Mouse (Mus musculus) intestine, embryonic 16.5 days (tissue): Measurements from ENCODE around the gene Calcb. TPM values are rescaled to one million over a fixed set of nuclear protein-coding genes. Genes with fewer than 3 reads are reported as not detected.

ENCODE experiments used
- ATAC-seq: fragments of 200-750 bp; cut with Nextera tagmentation; 2 replicates; pipeline ENCODE4 v1.8.0; 2017; ENCODE audit warnings: moderate TSS enrichment, moderate library complexity
- H3K27ac ChIP-seq: fragments of 300-500 bp; sonication (generic); 2 replicates; pipeline ENCODE4 v1.5.1; 2014; ENCODE audit warnings: mild to moderate bottlenecking, low read length
- H3K27me3 ChIP-seq: fragments of 300-500 bp; sonication (generic); replicated peaks from 2 replicates; pipeline ENCODE4 v1.6.1; 2014; ENCODE audit warnings: low read length, control low read depth, mixed read lengths; ENCODE audit not compliant: control insufficient read depth, insufficient read depth
- H3K36me3 ChIP-seq: fragments of 300-500 bp; sonication (generic); 2 replicates; pipeline ENCODE4 v1.6.1; 2014; ENCODE audit warnings: low read length, control low read depth; ENCODE audit not compliant: control insufficient read depth, insufficient read depth
- H3K4me1 ChIP-seq: fragments of 300-500 bp; sonication (generic); 2 replicates; pipeline ENCODE4 v1.6.1; 2014; ENCODE audit warnings: low read length, control low read depth, mixed read lengths; ENCODE audit not compliant: control insufficient read depth, insufficient read depth
- H3K4me2 ChIP-seq: fragments of 300-500 bp; sonication (generic); 2 replicates; pipeline ENCODE4 v1.6.1; 2014; ENCODE audit warnings: low read depth, low read length, control low read depth
- H3K4me3 ChIP-seq: fragments of 300-500 bp; sonication (generic); 2 replicates; pipeline ENCODE4 v1.5.1; 2014; ENCODE audit warnings: mild to moderate bottlenecking, low read length
- H3K9ac ChIP-seq: fragments of 300-500 bp; sonication (generic); 2 replicates; pipeline ENCODE4 v1.6.1; 2014; ENCODE audit warnings: low read depth, low read length
- H3K9me3 ChIP-seq: fragments of 300-500 bp; sonication (generic); 2 replicates; pipeline ENCODE4 v1.6.1; 2016; ENCODE audit warnings: low read length, control low read depth; ENCODE audit not compliant: control insufficient read depth
- WGBS: fragments of 180-500 bp; shearing (Covaris S2); extraction: QIAGEN DNeasy Blood & Tissue Kit; methylation state at CpG from one replicate; pipeline ENCODE4 v1.1.7; 2014; 5-methylcytosine and 5-hydroxymethylcytosine counted together
- polyA plus RNA-seq: library from polyadenylated mRNA; unstranded; fragments of >200 nt; fragmentation: Nextera tagmentation; extraction: Ambion mirVana; gene quantifications from 2 replicates; pipeline ENCODE4 v1.2.1, GENCODE M21; 2015

Gene Calcb
- 2.9 and 3.4 TPM in 2 replicates for polyA plus RNA-seq

GRCm38 (mm10) chr7:114718300-114718699 lies at the start of gene Calcb:
TSS of gene Calcb (plus strand) at chr7:114718643.
- H3K36me3 ChIP-seq: no peaks in the 10 kb centered on the region
- no peak within 1 kb of the TSS for H3K27ac ChIP-seq
- WGBS: 6% methylated on average over 11 of the region's 11 CpGs
- peaks cover 7% of the 10 kb centered on the region for H3K4me1 ChIP-seq
- ATAC-seq: no peak
- no peaks in the 10 kb centered on the region for H3K9me3 ChIP-seq
- H3K9ac ChIP-seq: no peak within 1 kb of the TSS
- H3K27me3 ChIP-seq: peaks cover 32% of the 10 kb centered on the region
- peak within 1 kb of the TSS; percentile 17 for H3K4me3 ChIP-seq
- H3K4me2 ChIP-seq: peak within 1 kb of the TSS; percentile 32

DNA sequence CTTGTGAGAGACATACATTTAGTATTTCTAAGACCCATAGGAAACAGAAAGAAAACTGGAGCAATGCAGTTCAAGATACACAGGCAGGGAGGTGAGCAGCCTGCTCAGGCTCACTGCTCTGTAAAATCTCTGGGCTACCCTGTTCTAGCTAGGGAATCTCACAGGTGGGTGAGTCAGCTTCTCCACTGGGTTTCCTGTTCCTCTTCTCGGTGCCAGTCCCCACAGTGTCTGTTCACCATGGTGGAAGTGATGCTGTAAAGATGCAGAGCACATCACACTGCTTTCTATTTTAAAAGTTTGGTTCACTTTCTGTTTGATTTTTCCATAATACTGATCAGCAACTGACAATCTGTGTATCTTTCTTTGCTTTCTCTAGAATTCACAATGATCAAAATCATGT lies 47.0 kb upstream of the Calcb start:
- no peak overlapping the region for H3K4me3 ChIP-seq
- no peaks in the 10 kb centered on the region for H3K36me3 ChIP-seq
- H3K9me3 ChIP-seq: no peaks in the 10 kb centered on the region
- ATAC-seq: no peak
- no peak overlapping the region for H3K27ac ChIP-seq
- no peak overlapping the region for H3K4me2 ChIP-seq
- WGBS: 75% methylated on average over 1 of the region's 1 CpGs
- no peaks in the 10 kb centered on the region for H3K27me3 ChIP-seq
- H3K4me1 ChIP-seq: no peaks in the 10 kb centered on the region
- no peak overlapping the region for H3K9ac ChIP-seq

GRCm38 (mm10) chr7:114672697-114673096 lies 45.7 kb upstream of the Calcb start:
- H3K4me2 ChIP-seq: no peak overlapping the region
- ATAC-seq: no peak
- no peaks in the 10 kb centered on the region for H3K4me1 ChIP-seq
- no peaks in the 10 kb centered on the region for H3K9me3 ChIP-seq
- H3K4me3 ChIP-seq: no peak overlapping the region
- H3K27ac ChIP-seq: no peak overlapping the region
- no peaks in the 10 kb centered on the region for H3K36me3 ChIP-seq
- H3K27me3 ChIP-seq: no peaks in the 10 kb centered on the region
- H3K9ac ChIP-seq: no peak overlapping the region
- WGBS: 27% methylated on average over 2 of the region's 2 CpGs

- Histone ChIP-seq H3K27ac (no peak overlapping the region), H3K4me2 (no peak overlapping the region), H3K9ac (no peak overlapping the region), H3K4me1 (no peaks in the 10 kb centered on the region), H3K27me3 (no peaks in the 10 kb centered on the region), H3K4me3 (no peak overlapping the region), H3K9me3 (no peaks in the 10 kb centered on the region), H3K36me3 (no peaks in the 10 kb centered on the region)
- no peak for ATAC-seq
Measured at GRCm38 (mm10) chr7:114692339-114692738, 26.1 kb upstream of the Calcb start.

DNA sequence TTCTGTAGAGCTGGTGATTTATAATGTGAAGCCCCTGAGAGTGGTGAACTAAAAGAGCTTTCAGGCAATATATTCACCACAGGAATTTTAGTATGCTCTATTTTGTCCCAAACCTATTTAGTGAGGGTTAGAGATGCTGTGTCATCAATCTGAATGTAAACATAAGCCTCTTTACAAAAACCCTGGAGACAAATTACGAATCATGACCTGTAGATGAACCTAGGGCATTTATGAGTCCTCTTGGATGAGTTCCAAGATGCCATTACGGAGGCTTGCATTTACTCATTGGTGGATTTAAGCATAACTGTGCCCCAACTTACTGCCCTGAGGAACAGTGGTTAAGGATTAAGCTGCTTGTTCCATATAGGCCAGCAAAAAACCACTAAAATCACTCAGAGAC lies 17.6 kb upstream of the Calcb start:
- Histone ChIP-seq H3K27ac (no peak overlapping the region), H3K4me1 (no peaks in the 10 kb centered on the region; the same call in 1 of the 2 replicates), H3K9me3 (no peaks in the 10 kb centered on the region), H3K9ac (no peak overlapping the region), H3K4me2 (no peak overlapping the region), H3K27me3 (no peaks in the 10 kb centered on the region), H3K36me3 (no peaks in the 10 kb centered on the region), H3K4me3 (no peak overlapping the region)
- WGBS: 20% methylated on average over 2 of the region's 2 CpGs
- ATAC-seq: no peak

DNA sequence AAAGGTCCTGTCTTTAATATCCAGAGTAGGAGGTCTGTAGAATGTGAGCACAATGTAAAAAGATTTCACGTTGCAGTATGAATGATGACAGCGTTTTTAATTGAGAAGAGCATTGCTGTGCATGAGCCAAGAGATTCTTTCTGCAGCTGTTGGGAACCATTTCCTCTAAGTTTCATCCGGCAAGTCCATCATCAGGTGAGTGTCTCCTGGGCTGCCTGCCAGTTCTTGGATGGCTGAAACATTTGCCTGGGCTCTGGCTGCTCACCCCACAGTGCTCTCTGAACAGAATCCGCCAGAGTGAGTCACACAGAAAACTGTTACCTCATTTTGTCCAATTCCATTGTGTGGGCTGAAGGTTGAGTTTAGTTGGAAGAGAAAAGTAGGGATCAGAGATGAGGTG lies 11.7 kb upstream of the Calcb start:
- Histone ChIP-seq H3K9ac (no peak overlapping the region), H3K4me1 (no peaks in the 10 kb centered on the region), H3K27ac (no peak overlapping the region), H3K36me3 (no peaks in the 10 kb centered on the region), H3K4me2 (no peak overlapping the region), H3K9me3 (no peaks in the 10 kb centered on the region), H3K27me3 (no peaks in the 10 kb centered on the region), H3K4me3 (no peak overlapping the region)
- no peak for ATAC-seq
- 60% methylated on average over 4 of the region's 4 CpGs for WGBS

DNA sequence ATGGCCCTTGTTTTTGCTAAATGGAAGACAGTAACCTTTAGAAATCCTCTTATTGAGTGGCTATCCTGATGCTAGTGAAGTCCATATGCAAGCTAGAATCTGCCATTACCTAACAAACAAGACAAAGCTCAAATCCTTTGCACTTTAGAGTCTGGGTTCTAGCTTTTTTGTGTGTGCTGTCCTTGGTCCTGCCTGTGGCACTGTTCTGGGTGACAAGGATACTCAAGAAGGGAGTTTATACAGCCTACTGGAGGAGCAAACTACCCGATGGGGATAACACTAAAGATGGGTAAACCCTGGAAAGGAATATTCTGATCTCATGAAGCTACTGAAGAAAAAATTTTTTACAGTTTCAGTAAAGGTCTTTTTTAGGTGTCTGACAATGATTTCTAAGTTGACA lies 11.0 kb upstream of the Calcb start:
- Histone ChIP-seq H3K4me3 (no peak overlapping the region), H3K27ac (no peak overlapping the region), H3K9me3 (no peaks in the 10 kb centered on the region), H3K4me2 (no peak overlapping the region), H3K36me3 (no peaks in the 10 kb centered on the region), H3K9ac (no peak overlapping the region), H3K27me3 (no peaks in the 10 kb centered on the region), H3K4me1 (no peaks in the 10 kb centered on the region)
- WGBS: 59% methylated on average over 1 of the region's 1 CpGs
- ATAC-seq: no peak

- H3K27ac ChIP-seq: no peak overlapping the region
- no peak overlapping the region for H3K4me2 ChIP-seq
- H3K4me3 ChIP-seq: no peak overlapping the region
- H3K9ac ChIP-seq: no peak overlapping the region
- WGBS: 79% methylated on average over 2 of the region's 2 CpGs
- H3K36me3 ChIP-seq: no peaks in the 10 kb centered on the region
- H3K4me1 ChIP-seq: no peaks in the 10 kb centered on the region
- H3K9me3 ChIP-seq: no peaks in the 10 kb centered on the region
- ATAC-seq: no peak
- H3K27me3 ChIP-seq: no peaks in the 10 kb centered on the region
Measured at GRCm38 (mm10) chr7:114710419-114710818, 8.0 kb upstream of the Calcb start.

DNA sequence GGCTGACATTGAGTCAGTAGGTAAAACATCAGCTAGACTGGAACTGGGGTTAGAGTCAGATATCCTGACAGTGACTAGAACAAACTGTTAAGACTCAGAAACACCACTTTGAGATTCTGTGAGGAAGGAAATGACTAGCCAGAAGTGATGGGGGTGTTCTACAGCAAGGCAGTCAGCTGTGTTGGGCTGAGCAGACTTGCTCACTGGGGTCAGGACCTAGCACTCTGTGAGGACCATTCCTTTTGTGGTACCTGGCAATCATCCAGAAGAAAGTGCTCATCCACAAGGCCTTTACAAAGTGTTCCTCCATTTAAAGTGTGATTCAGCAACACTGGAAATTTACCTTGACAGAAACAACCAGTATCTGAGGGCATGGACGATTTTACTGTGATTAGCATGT lies 5.9 kb upstream of the Calcb start:
- H3K4me3 ChIP-seq: no peak overlapping the region
- H3K4me2 ChIP-seq: no peak overlapping the region
- H3K27ac ChIP-seq: no peak overlapping the region
- 70% methylated on average over 1 of the region's 1 CpGs for WGBS
- no peak overlapping the region for H3K9ac ChIP-seq
- H3K36me3 ChIP-seq: no peaks in the 10 kb centered on the region
- H3K4me1 ChIP-seq: no peaks in the 10 kb centered on the region
- H3K27me3 ChIP-seq: peaks cover 9% of the 10 kb centered on the region
- ATAC-seq: no peak
- no peaks in the 10 kb centered on the region for H3K9me3 ChIP-seq

DNA sequence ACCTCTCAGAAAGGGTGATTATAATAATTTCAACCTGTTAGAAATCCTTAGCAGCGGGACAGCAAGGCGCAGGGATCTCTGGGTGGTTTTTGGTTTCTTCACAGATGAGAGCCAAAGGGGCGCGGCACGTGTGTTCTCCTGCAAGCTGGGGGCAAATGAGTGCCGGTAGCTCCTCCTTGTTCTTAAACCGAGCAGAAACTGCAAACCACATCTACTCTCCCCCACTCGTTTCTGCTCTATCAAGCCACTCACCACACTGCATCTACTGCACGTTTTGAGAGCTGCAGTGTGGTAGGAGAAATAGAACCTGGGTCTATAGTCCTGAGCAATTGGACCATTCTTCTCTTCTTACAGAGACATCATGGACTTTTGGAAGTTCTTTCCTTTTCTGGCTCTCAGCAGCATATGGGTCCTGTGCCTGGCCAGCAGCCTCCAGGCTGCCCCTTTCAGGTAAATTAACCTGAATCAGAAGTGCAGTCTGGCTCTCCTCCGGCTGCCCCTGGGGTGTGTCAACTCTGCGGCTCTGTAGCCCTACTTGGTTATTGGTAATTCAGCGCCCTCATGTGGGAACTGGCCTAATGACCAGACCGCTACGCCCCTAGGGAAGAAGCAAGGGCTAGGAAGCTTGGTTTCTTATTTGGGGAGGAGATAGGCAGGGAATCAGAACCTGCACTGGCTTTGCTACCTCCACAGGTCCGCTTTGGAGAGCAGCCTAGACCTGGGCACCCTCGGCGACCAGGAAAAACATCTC lies 1.1 kb downstream of the Calcb start:
- H3K27ac ChIP-seq: no peak overlapping the region
- peaks cover 7% of the 10 kb centered on the region for H3K4me1 ChIP-seq
- no peak overlapping the region for H3K9ac ChIP-seq
- no peaks in the 10 kb centered on the region for H3K36me3 ChIP-seq
- ATAC-seq: no peak
- no peaks in the 10 kb centered on the region for H3K9me3 ChIP-seq
- peak overlapping the region; percentile 32 for H3K4me2 ChIP-seq
- H3K27me3 ChIP-seq: peaks cover 32% of the 10 kb centered on the region
- 5% methylated on average over 17 of the region's 17 CpGs for WGBS
- H3K4me3 ChIP-seq: peak overlapping the region; percentile 17
